Mouse (Mus musculus): Measurements from ENCODE around the gene Rnf212.

The Rnf212 gene

GRCm38 (mm10) chr5:108711968-108712367 lies 62.8 kb downstream of the Rnf212 start:
- no peak for DNase-seq (ENCODE audit: low read depth)

- DNase-seq (ENCODE audit: low read depth), result no peak
Measured at GRCm38 (mm10) chr5:108708981-108709731, 65.6 kb downstream of the Rnf212 start.

GRCm38 (mm10) chr5:108708419-108708818 lies 66.4 kb downstream of the Rnf212 start:
- no peak for DNase-seq (ENCODE audit: low read depth)

GRCm38 (mm10) chr5:108707758-108708157 lies 67.0 kb downstream of the Rnf212 start:
- no peak for DNase-seq (ENCODE audit: low read depth)

GRCm38 (mm10) chr5:108703754-108704626 lies 70.8 kb downstream of the Rnf212 start:
- DNase-seq (ENCODE audit: low read depth), result no peak

GRCm38 (mm10) chr5:108701341-108702021 lies 73.3 kb downstream of the Rnf212 start:
- DNase-seq (ENCODE audit: low read depth), result no peak

GRCm38 (mm10) chr5:108700346-108700745 lies 74.4 kb downstream of the Rnf212 start:
- no peak for DNase-seq (ENCODE audit: low read depth)

- no peak for DNase-seq (ENCODE audit: low read depth)
Measured at GRCm38 (mm10) chr5:108697341-108697753, 77.4 kb downstream of the Rnf212 start.

GRCm38 (mm10) chr5:108696542-108696941 lies 78.2 kb downstream of the Rnf212 start:
- DNase-seq (ENCODE audit: low read depth), result no peak

- DNase-seq (ENCODE audit: low read depth), result no peak
Measured at GRCm38 (mm10) chr5:108695861-108696260, 78.9 kb downstream of the Rnf212 start.

GRCm38 (mm10) chr5:108694352-108695261 lies 80.2 kb downstream of the Rnf212 start:
- DNase-seq (ENCODE audit: low read depth), result peak; percentile 43

- peak; percentile 93 for DNase-seq (ENCODE audit: low read depth)
Measured at GRCm38 (mm10) chr5:108693872-108694288, 80.9 kb downstream of the Rnf212 start.

- DNase-seq (ENCODE audit: low read depth), result peak; percentile 86
Measured at GRCm38 (mm10) chr5:108692271-108692670, 82.5 kb downstream of the Rnf212 start, which contains the start of gene Fgfrl1. Fgfrl1 (plus strand) TSS chr5:108692382.

GRCm38 (mm10) chr5:108691152-108691551 lies 83.6 kb downstream of the Rnf212 start:
- DNase-seq (ENCODE audit: low read depth), result peak; percentile 56

- no peak for DNase-seq (ENCODE audit: low read depth)
Measured at GRCm38 (mm10) chr5:108689091-108689490, 85.7 kb downstream of the Rnf212 start.

- DNase-seq (ENCODE audit: low read depth), result no peak
Measured at GRCm38 (mm10) chr5:108680871-108681270, 93.9 kb downstream of the Rnf212 start.

- DNase-seq (ENCODE audit: low read depth), result peak; percentile 21
Measured at GRCm38 (mm10) chr5:108679909-108680308, 94.9 kb downstream of the Rnf212 start.
